Mouse (Mus musculus) spleen, adult 2 months (tissue): ENCODE results near the gene Kpna7. TPM values are rescaled to one million over a fixed set of nuclear protein-coding genes. Genes with fewer than 3 reads are reported as not detected.
"Not testable (repeated sequence)": the region's sequence is repeated elsewhere in the genome, so short reads cannot be mapped to it uniquely, and the experiment has no call there.

Experiments used
- DNase-seq, 2 experiments: peaks; one replicate each; pipeline versions ENCODE4 v3.0.0 to v3.0.0-alpha.2; 2012 to 2021; ENCODE audit warnings: low spot score in 2 of 2, low read depth in 1 of 2
- H3K27ac ChIP-seq: fragments of 200-500 bp; 2 replicates; pipeline ENCODE4 v1.5.1; 2012; ENCODE audit warnings: low read length, inconsistent platforms; ENCODE audit not compliant: insufficient read depth
- H3K27me3 ChIP-seq: fragments of 200-500 bp; 2 replicates; pipeline ENCODE4 v1.6.1; 2012; ENCODE audit warnings: mild to moderate bottlenecking, moderate library complexity, low read length, inconsistent platforms; ENCODE audit not compliant: control insufficient read depth, insufficient read depth
- H3K36me3 ChIP-seq: fragments of 200-500 bp; 2 replicates; pipeline ENCODE4 v1.6.1; 2012; ENCODE audit warnings: mild to moderate bottlenecking, low read length, inconsistent platforms; ENCODE audit not compliant: control insufficient read depth, insufficient read depth
- H3K4me1 ChIP-seq: fragments of 200-500 bp; 2 replicates; pipeline ENCODE4 v1.6.1; 2011; ENCODE audit warnings: inconsistent platforms; ENCODE audit not compliant: control insufficient read depth, insufficient read depth, insufficient read length
- H3K4me3 ChIP-seq: fragments of 200-500 bp; 2 replicates; pipeline ENCODE4 v1.5.1; 2011; ENCODE audit warnings: mild to moderate bottlenecking, inconsistent platforms; ENCODE audit not compliant: insufficient read depth, insufficient read length; ENCODE audit errors: extremely low read depth
- CTCF ChIP-seq: fragments of 200-500 bp; IDR thresholded peaks from 2 replicates; pipeline ENCODE4 v1.5.1; 2011; ENCODE audit warnings: mild to moderate bottlenecking, inconsistent platforms; ENCODE audit not compliant: insufficient read depth, insufficient read length, insufficient replicate concordance; ENCODE audit errors: extremely low read depth
- POLR2A ChIP-seq: fragments of 200-500 bp; IDR thresholded peaks from 2 replicates; pipeline ENCODE4 v1.6.1; 2011; ENCODE audit warnings: low read depth, low read length, inconsistent platforms
- WGBS: fragments of 180-500 bp; shearing (Covaris S2); methylation state at CpG from one replicate; pipeline ENCODE4 v1.1.7; 2018; 5-methylcytosine and 5-hydroxymethylcytosine counted together
- polyA plus RNA-seq: library from polyadenylated mRNA; depleted of rRNA; stranded (reverse); fragments of >200 nt; gene quantifications from 2 replicates; pipeline ENCODE4 v1.2.3, GENCODE M21; 2012; rRNA removed

Gene Kpna7
- not detected in 2 replicates for polyA plus RNA-seq

GRCm38 (mm10) chr5:145083632-145084451 is at the start of gene Kpna7, which contains the start of gene Arpc1a:
Gene Kpna7, minus strand, starts transcription at chr5:145084030.
Gene Arpc1a, plus strand, starts transcription at chr5:145083830.
- no peaks in the 10 kb centered on the region; the same call in 1 of the 2 replicates for H3K27me3 ChIP-seq
- TF ChIP-seq CTCF (no peak), POLR2A (peak; percentile 64)
- H3K4me3 ChIP-seq = peak within 1 kb of the TSS; percentile 81
- peaks cover 9% of the 10 kb centered on the region; the same call in 1 of the 2 replicates for H3K4me1 ChIP-seq
- under 1% methylated on average over 54 of the region's 54 CpGs for WGBS
- no peaks in the 10 kb centered on the region for H3K36me3 ChIP-seq
- H3K27ac ChIP-seq = peak within 1 kb of the TSS; percentile 30; the same call in 1 of the 2 replicates
- DNase-seq = peak; percentile 90 to 95

GRCm38 (mm10) chr5:145133275-145133674 is 49.4 kb upstream of the Kpna7 start:
- not testable (repeated sequence) for H3K27me3 ChIP-seq, H3K27ac ChIP-seq, H3K4me1 ChIP-seq, H3K4me3 ChIP-seq, DNase-seq
- H3K36me3 ChIP-seq = peaks cover 36% of the 10 kb centered on the region
- WGBS = 91% methylated on average over 6 of the region's 6 CpGs

- peaks cover 50% of the 10 kb centered on the region for H3K36me3 ChIP-seq
- WGBS = 85% methylated on average over 3 of the region's 3 CpGs
These were observed 47.2 kb upstream of the Kpna7 start for GRCm38 (mm10) chr5:145130995-145131394.

GRCm38 (mm10) chr5:145130191-145130590 is 46.4 kb upstream of the Kpna7 start:
- Histone ChIP-seq H3K27me3 (no peaks in the 10 kb centered on the region), H3K27ac (0 out of 2 replicates have a peak overlapping the region, but pooled peaks have one; percentile 9), H3K36me3 (peaks cover 56% of the 10 kb centered on the region), H3K4me3 (no peak overlapping the region), H3K4me1 (no peaks in the 10 kb centered on the region)
- no peak for DNase-seq
- 88% methylated on average over 11 of the region's 11 CpGs for WGBS
- TF ChIP-seq POLR2A (no peak), CTCF (no peak)

More at GRCm38 (mm10) chr5:145130995-145131394, 47.2 kb upstream of the Kpna7 start:
- Histone ChIP-seq H3K27me3 (no peaks in the 10 kb centered on the region), H3K4me3 (no peak overlapping the region), H3K27ac (no peak overlapping the region), H3K4me1 (no peaks in the 10 kb centered on the region)
- TF ChIP-seq CTCF (no peak), POLR2A (no peak)
- no peak for DNase-seq

GRCm38 (mm10) chr5:145129773-145130172 is 45.9 kb upstream of the Kpna7 start:
- H3K4me3 ChIP-seq = not testable (repeated sequence)
- 88% methylated on average over 6 of the region's 6 CpGs for WGBS

GRCm38 (mm10) chr5:145129124-145129523 is 45.3 kb upstream of the Kpna7 start:
- WGBS = 87% methylated on average over 4 of the region's 4 CpGs
- TF ChIP-seq CTCF (no peak), POLR2A (no peak)
- no peak overlapping the region for H3K27ac ChIP-seq
- peaks cover 59% of the 10 kb centered on the region for H3K36me3 ChIP-seq
- no peaks in the 10 kb centered on the region for H3K27me3 ChIP-seq
- H3K4me1 ChIP-seq = no peaks in the 10 kb centered on the region
- H3K4me3 ChIP-seq = no peak overlapping the region
- DNase-seq = no peak

More at GRCm38 (mm10) chr5:145129773-145130172, 45.9 kb upstream of the Kpna7 start:
- not testable (repeated sequence) for DNase-seq, H3K27ac ChIP-seq, H3K27me3 ChIP-seq, H3K4me1 ChIP-seq
- H3K36me3 ChIP-seq = peaks cover 59% of the 10 kb centered on the region

- Histone ChIP-seq H3K4me1 (no peaks in the 10 kb centered on the region), H3K36me3 (peaks cover 64% of the 10 kb centered on the region), H3K4me3 (no peak overlapping the region), H3K27me3 (no peaks in the 10 kb centered on the region), H3K27ac (no peak overlapping the region)
- WGBS = 94% methylated on average over 9 of the region's 9 CpGs
- no peak for DNase-seq
- no peak for TF ChIP-seq POLR2A
- TF ChIP-seq CTCF = no peak
These were observed 42.8 kb upstream of the Kpna7 start for GRCm38 (mm10) chr5:145126580-145126979.
